Mouse (Mus musculus) ES-E14 (cell line): Measurements from ENCODE around the gene Uqcr10.

ENCODE experiments used
- CHD2 ChIP-seq: IDR thresholded peaks from 2 replicates; pipeline ENCODE4 v1.6.1; 2014; ENCODE audit warnings: mild to moderate bottlenecking, low read depth, low read length, inconsistent platforms
- HCFC1 ChIP-seq: IDR thresholded peaks from 2 replicates; pipeline ENCODE4 v1.6.1; 2012; ENCODE audit warnings: low read length, inconsistent platforms, borderline replicate concordance; ENCODE audit not compliant: insufficient read depth
- MAFK ChIP-seq: IDR thresholded peaks from 2 replicates; pipeline ENCODE4 v1.6.1; 2014; ENCODE audit warnings: mild to moderate bottlenecking, low read depth, low read length, inconsistent platforms; ENCODE audit not compliant: insufficient read depth
- ZC3H11A ChIP-seq: IDR thresholded peaks from 2 replicates; pipeline ENCODE4 v1.6.1; 2012; ENCODE audit warnings: low read depth, mild to moderate bottlenecking, inconsistent platforms, low read length, borderline replicate concordance
- ZNF384 ChIP-seq: IDR thresholded peaks from 2 replicates; pipeline ENCODE4 v1.6.1; 2012; ENCODE audit warnings: low read depth, low read length, inconsistent platforms

GRCm38 (mm10) chr11:4677250-4677872 lies 26.8 kb downstream of the Uqcr10 start:
- TF ChIP-seq CHD2, result no peak
- TF ChIP-seq ZNF384, result no peak
- TF ChIP-seq MAFK, result no peak
- TF ChIP-seq HCFC1, result no peak
- no peak for TF ChIP-seq ZC3H11A
